Mouse (Mus musculus) limb, embryonic 13.5 days (tissue): ENCODE measurements at regions not wholly inside any gene's neighbourhood (a gene's known extent, or its start where the extent isn't known, plus 50 kb on each side); places are given as distances from the start of the nearest gene placed in this dataset.

ENCODE experiments used
- ATAC-seq: fragments of 200-750 bp; cut with Nextera tagmentation; 2 replicates; pipeline ENCODE4 v1.8.0; 2017; ENCODE audit warnings: low read depth, moderate number of reproducible peaks, moderate TSS enrichment; ENCODE audit not compliant: low FRiP score
- H3K27ac ChIP-seq: fragments of 300-500 bp; sonication (generic); 2 replicates; pipeline ENCODE4 v1.5.1; 2015; ENCODE audit warnings: inconsistent platforms, mild to moderate bottlenecking, moderate library complexity
- H3K27me3 ChIP-seq: fragments of 300-500 bp; sonication (generic); 2 replicates; pipeline ENCODE4 v1.6.1; 2015; ENCODE audit warnings: mild to moderate bottlenecking, inconsistent platforms
- H3K36me3 ChIP-seq: fragments of 300-500 bp; sonication (generic); 2 replicates; pipeline ENCODE4 v1.6.1; 2015; ENCODE audit warnings: inconsistent platforms, mild to moderate bottlenecking, moderate library complexity
- H3K4me1 ChIP-seq: fragments of 300-500 bp; sonication (generic); 2 replicates; pipeline ENCODE4 v1.6.1; 2015; ENCODE audit warnings: inconsistent platforms
- H3K4me2 ChIP-seq: fragments of 300-500 bp; sonication (generic); replicated peaks from 2 replicates; pipeline ENCODE4 v1.6.1; 2015; ENCODE audit warnings: inconsistent platforms, mild to moderate bottlenecking, moderate library complexity
- H3K4me3 ChIP-seq: fragments of 300-500 bp; sonication (generic); 2 replicates; pipeline ENCODE4 v1.5.1; 2015; ENCODE audit warnings: moderate library complexity, mild to moderate bottlenecking, inconsistent platforms
- H3K9ac ChIP-seq: fragments of 300-500 bp; sonication (generic); 2 replicates; pipeline ENCODE4 v1.6.1; 2015; ENCODE audit warnings: mild to moderate bottlenecking, inconsistent platforms
- H3K9me3 ChIP-seq: fragments of 300-500 bp; sonication (generic); 2 replicates; pipeline ENCODE4 v1.6.1; 2016; ENCODE audit warnings: inconsistent platforms
- WGBS: fragments of 180-500 bp; shearing (Covaris S2); methylation state at CpG from one replicate; pipeline ENCODE4 v1.1.7; 2015; 5-methylcytosine and 5-hydroxymethylcytosine counted together

DNA sequence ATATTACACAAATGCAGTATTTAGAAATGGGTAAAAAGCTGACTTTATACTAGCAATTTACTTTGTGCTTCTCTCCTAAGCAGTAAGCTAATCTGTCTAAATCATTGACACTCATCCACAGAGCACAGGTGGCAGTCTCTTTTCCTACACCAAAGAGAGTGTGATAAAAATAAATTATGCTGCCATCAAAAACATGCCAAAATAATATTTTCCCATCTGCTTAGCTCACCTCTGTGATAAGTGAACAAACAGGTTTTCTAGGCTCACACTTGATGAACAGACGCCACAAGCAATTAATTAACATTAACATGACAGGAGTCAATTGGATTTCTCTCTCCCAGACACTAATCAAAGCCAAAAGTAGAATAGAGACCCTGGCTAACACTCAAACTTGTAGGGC is 451.2 kb downstream of the Bmp2 start:
- no peak overlapping the region for H3K4me3 ChIP-seq
- 31% methylated on average over 1 of the region's 1 CpGs for WGBS
- no peaks in the 10 kb centered on the region for H3K27me3 ChIP-seq
- no peak overlapping the region for H3K27ac ChIP-seq
- no peak overlapping the region for H3K4me2 ChIP-seq
- H3K4me1 ChIP-seq: no peaks in the 10 kb centered on the region
- no peak for ATAC-seq
- H3K9me3 ChIP-seq: no peaks in the 10 kb centered on the region
- H3K9ac ChIP-seq: no peak overlapping the region
- no peaks in the 10 kb centered on the region for H3K36me3 ChIP-seq

DNA sequence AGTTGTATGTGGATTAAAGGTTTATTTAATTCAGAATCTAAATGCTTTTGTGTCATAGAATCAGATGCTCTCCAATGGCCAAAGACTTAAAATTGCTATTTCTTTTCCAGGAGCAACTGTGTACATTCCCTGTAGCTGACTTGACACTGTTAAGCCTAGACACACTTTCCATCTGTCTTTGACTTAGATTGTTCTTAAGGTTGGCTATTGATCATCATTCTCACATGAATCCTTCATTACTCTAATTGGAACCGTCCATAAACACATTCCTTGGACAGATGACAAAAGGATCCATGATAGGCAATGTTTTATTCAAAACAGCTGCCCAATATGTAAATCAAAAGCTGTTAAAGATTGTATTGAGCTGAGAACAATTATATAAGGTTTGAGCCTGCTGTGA is 442.8 kb downstream of the Bmp2 start:
- Histone ChIP-seq H3K27ac (no peak overlapping the region), H3K36me3 (no peaks in the 10 kb centered on the region)

DNA sequence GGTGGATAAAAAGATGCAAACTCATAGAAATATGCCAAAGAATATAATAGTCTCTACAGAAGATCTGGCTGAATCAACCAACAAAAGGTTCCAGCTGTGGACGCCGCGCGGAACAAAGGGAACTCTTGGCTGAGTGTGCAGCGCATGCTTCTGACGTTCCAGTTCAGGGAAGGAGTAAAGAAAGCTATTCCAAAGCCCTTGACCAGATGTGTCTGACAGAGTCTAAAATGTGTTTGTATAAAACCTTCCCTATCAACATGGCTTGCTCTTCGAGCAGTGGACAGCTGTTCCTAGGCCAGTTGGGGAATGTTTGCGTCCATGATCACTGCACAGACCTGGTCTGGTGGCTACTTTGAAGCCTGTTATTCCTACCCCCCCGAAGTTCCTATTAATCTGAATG is 442.4 kb downstream of the Bmp2 start:
- Histone ChIP-seq H3K9me3 (no peaks in the 10 kb centered on the region), H3K4me3 (no peak overlapping the region), H3K4me2 (no peak overlapping the region), H3K4me1 (no peaks in the 10 kb centered on the region), H3K27me3 (no peaks in the 10 kb centered on the region), H3K27ac (no peak overlapping the region), H3K36me3 (no peaks in the 10 kb centered on the region), H3K9ac (no peak overlapping the region)
- 79% methylated on average over 9 of the region's 9 CpGs for WGBS
- ATAC-seq: no peak

More for the DNA sequence above, 442.8 kb downstream of the Bmp2 start:
- 67% methylated on average over 1 of the region's 1 CpGs for WGBS
- Histone ChIP-seq H3K4me3 (no peak overlapping the region), H3K4me2 (no peak overlapping the region), H3K9me3 (no peaks in the 10 kb centered on the region), H3K4me1 (no peaks in the 10 kb centered on the region), H3K27me3 (no peaks in the 10 kb centered on the region), H3K9ac (no peak overlapping the region)
- no peak for ATAC-seq

DNA sequence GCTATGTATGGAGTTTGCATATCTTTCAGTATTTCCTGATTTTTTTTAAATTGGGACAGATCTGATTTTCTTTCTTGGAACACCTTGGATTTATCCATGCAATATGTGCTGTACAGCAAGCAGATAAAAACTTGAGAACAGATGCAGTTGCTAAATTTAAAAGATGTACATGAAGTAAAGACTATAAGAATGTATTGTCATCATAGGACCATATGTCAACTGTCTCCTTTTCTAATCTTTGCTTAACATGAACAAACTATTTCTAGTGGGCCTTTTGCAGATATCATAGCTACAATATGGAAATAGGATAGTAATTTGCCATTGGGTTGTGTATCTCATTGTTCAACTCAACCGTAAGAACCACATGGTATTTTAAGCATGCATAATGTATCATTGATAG is 435.7 kb downstream of the Bmp2 start:
- Histone ChIP-seq H3K4me3 (no peak overlapping the region), H3K4me2 (no peak overlapping the region), H3K9ac (no peak overlapping the region), H3K27me3 (no peaks in the 10 kb centered on the region), H3K27ac (no peak overlapping the region), H3K36me3 (no peaks in the 10 kb centered on the region), H3K4me1 (no peaks in the 10 kb centered on the region), H3K9me3 (no peaks in the 10 kb centered on the region)
- 86% methylated on average over 1 of the region's 1 CpGs for WGBS
- ATAC-seq: no peak
